Mouse (Mus musculus) embryonic fibroblast, embryonic 13.5 days (primary cell): ENCODE results near the gene Chrm1. TPM values are rescaled to one million over a fixed set of nuclear protein-coding genes. Genes with fewer than 3 reads are reported as not detected.
A peak's percentile ranks its signal among the peaks of the same experiment; 100 is the strongest.

Experiments
- H3K27ac ChIP-seq: 2 replicates; pipeline ENCODE4 v1.5.1; 2012; ENCODE audit warnings: low read length, control low read depth, inconsistent platforms; ENCODE audit not compliant: insufficient read depth
- H3K4me1 ChIP-seq: 2 replicates; pipeline ENCODE4 v1.6.1; 2011; ENCODE audit warnings: low read length; ENCODE audit not compliant: control insufficient read depth, insufficient read depth
- H3K4me3 ChIP-seq: 2 replicates; pipeline ENCODE4 v1.5.1; 2011; ENCODE audit warnings: mild to moderate bottlenecking, control low read depth, low read length; ENCODE audit not compliant: insufficient read depth
- CTCF ChIP-seq: IDR thresholded peaks from 2 replicates; pipeline ENCODE4 v1.5.1; 2011; ENCODE audit warnings: mild to moderate bottlenecking, control low read depth, low read length, moderate library complexity, borderline replicate concordance; ENCODE audit not compliant: insufficient read depth
- POLR2A ChIP-seq: IDR thresholded peaks from 2 replicates; pipeline ENCODE4 v1.6.1; 2011; ENCODE audit warnings: low read depth, mild to moderate bottlenecking, control low read depth, low read length, moderate library complexity
- polyA plus RNA-seq: library from polyadenylated mRNA; stranded (reverse); fragments of >200 nt; gene quantifications from 2 replicates; pipeline ENCODE4 v1.2.4, GENCODE M21; 2011; ENCODE audit warnings: low read depth; ENCODE audit not compliant: missing spikeins, insufficient read length

Gene Chrm1
- polyA plus RNA-seq, 1 experiment: not detected

DNA sequence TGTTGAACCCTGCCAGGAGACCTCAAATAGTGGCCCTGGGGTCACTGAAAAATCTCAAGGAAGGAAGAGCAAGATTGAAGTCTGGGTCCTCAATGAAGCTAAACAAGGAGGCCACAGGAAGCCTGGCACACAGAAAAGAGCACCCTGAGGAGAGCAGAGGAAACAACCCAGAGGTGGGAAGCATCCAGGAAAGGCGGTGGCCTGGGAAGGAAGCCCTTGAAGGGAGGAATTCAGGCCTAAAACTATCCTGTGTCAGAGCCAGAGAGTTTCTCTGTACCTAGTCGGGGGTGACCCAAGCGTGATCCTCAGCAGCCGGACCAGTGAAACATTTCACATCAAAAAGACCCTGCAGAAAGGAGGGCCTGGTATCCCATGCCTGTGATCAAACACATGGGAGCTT, 7.2 kb upstream of the Chrm1 start:
- TF ChIP-seq POLR2A: no peak
- no peak for TF ChIP-seq CTCF
- Histone ChIP-seq H3K4me3 (no peak overlapping the region), H3K4me1 (no peaks in the 10 kb centered on the region), H3K27ac (no peak overlapping the region)

DNA sequence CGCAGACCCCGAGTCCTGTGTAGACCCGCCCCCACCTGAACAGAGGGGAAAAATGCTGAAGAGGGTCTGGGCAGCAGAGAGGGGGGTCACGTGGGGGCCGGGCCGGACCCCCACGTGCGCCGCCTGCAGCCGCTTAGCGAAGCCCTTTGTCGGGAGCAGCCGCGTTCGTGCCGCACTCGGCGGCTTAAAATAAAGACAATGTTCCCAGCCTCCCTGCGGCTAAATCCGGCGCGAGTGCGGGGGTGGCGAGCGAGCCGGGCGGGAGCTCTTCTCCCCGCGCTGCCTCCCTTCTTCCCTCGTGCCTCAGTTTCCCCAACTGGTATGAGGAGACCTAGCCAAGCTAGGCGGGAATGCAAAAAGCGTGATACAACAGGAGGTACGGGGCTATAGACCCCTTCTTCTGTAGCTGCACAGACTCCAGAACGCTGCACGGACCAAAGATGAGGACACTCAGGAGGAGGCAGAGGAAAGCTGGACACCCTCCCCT, 1.7 kb upstream of the Chrm1 start:
- peak overlapping the region; percentile 41 for H3K4me3 ChIP-seq
- H3K27ac ChIP-seq: no peak overlapping the region
- H3K4me1 ChIP-seq: no peaks in the 10 kb centered on the region
- TF ChIP-seq POLR2A: no peak
- TF ChIP-seq CTCF: no peak

DNA sequence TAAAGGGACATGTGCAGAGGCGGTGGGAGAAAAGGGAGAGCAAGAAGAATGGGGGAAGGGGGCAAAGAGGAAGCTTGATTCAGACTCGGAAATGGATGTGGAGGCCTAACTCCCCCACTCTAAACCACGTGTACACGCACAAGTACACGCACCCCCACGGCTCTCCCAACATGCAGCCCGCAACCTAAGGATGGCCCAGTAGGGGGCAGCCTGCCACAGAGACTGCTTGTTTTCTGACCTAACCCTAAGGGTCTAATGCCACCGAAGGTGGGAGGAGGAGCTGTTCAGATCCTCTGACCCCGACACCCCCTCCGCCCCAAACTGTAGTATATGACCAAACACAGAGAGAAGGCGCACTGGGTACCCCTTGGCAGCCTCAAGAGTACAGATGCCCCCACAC, 1.3 kb upstream of the Chrm1 start:
- Histone ChIP-seq H3K4me3 (peak overlapping the region; percentile 41), H3K4me1 (no peaks in the 10 kb centered on the region), H3K27ac (no peak overlapping the region)
- TF ChIP-seq POLR2A (no peak), CTCF (peak; percentile 48; the same call in 1 of the 2 replicates)

DNA sequence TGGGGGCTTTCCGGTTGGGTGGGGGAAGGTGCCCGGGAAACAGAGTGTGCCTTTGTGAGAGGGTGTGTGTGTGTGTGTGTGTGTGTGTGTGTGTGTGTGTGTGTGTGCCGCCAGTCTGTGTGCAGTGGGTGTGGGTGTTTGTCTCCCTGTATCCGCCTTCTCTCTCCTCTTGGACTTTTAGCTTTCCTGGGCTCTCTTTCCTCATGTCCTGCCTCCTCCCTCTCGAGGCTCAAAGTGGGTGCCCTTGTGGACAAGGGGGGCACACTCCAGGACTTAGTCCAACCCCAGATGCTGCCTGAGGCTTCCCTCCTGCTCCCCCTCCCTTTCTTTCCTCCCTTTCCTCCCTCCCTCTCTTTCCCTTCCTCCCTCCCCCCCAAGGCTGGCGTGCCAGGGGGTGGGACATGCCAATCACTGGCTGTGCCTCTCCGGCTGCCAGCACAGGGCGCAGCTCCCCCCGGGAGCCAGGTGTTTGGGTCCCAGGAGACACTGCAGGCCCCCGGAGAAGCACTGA, 377 bp downstream of the Chrm1 start:
- H3K4me3 ChIP-seq: no peak overlapping the region
- no peaks in the 10 kb centered on the region for H3K4me1 ChIP-seq
- no peak overlapping the region for H3K27ac ChIP-seq
- TF ChIP-seq POLR2A (no peak), CTCF (no peak)

DNA sequence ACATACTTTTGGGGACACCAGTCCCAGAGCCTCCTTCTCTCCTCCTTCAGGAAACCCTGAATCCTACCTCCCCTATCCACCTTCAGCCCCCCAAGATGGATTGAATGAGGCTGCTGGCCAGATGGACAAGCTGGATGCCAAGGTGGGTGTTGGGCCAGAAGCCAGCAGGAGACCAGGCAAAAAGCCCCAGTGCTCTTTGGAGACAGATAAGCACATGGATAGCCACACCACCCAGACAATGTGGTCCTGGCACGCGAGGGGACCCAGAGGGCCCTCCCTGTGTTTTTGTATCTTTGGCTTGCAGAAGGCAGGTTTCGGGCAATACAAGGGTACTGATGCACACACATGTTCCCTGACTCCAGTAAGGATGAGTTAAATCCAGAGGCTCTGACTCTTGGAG, 1.3 kb downstream of the Chrm1 start:
- Histone ChIP-seq H3K4me3 (no peak overlapping the region), H3K27ac (no peak overlapping the region), H3K4me1 (no peaks in the 10 kb centered on the region)
- TF ChIP-seq CTCF (no peak), POLR2A (no peak)

DNA sequence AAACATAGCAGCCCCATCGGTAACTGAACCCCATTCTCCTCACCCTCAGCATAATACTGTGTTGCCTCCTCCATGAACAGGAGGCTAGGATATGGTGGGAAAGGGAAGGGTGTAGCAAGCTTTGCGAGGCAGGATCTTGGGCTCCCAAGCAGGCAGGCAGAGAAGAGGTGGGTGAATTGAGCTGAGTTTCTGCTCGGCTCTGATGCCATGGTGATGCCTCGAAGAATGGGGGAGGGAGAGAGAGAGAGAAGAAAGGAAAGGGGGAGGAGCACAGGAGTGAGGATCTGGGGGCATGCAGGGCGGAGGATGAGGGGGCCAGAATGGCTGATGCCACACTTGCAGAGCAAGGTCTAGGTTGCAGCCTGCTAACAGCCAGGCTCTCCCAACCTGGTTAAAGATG, 2.2 kb downstream of the Chrm1 start:
- no peak overlapping the region for H3K4me3 ChIP-seq
- H3K27ac ChIP-seq: no peak overlapping the region
- no peaks in the 10 kb centered on the region for H3K4me1 ChIP-seq
- TF ChIP-seq CTCF: no peak
- TF ChIP-seq POLR2A: no peak

DNA sequence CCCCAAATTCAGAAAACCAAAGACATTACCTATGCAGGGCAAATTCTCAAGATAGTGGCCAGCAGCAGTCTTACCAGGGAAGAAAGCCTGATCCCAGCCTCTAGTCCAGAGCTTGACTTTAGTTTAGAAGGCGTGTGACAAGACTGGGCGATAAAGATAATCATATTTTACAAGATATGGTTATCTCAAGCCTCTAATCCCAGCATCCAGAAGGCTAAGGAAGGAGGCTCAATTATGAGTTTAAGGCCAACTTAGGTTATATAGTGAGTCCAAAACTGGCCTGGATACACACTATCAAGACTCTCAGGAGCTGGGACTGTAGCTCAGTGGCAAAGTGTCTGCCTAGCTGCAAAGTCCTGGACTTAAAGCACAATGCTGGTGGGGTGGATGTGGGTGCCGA, 9.3 kb downstream of the Chrm1 start:
- Histone ChIP-seq H3K4me3 (no peak overlapping the region), H3K4me1 (no peaks in the 10 kb centered on the region), H3K27ac (no peak overlapping the region)
- TF ChIP-seq POLR2A (no peak), CTCF (no peak)

DNA sequence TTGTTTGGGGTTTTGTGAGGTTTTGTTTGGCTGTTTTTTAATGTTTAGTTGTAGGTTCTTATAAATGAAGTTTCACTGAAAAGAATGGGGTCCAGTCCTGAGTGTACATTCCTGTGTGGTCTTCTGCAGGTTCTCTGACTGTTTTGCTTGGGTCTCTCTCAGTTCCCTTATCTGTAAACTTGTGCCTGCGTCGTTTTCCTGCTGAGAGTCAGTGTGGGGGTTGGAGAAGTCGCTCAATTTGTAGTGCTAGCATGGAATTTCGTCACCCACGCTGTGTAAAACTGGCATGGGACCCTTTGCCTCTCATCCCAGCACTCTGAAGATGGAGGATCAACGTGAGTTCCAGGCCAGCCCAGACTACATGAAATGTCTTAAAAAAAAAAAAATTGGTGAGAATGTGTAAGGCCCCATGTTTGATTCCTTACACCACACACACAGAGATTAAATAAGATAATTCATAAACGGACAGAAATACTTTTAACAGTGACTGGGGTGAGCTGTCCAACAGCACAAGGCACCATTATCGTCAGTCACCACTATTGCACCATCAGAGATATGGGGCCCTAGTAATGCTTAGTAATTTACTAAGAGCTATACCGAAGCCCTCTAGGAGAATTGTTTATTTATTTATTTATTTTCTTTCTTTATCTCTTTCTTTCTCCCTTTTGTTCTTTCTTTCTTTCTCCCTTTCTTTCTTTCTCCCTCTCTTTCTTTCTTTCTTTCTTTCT, 9.9 kb downstream of the Chrm1 start:
- Histone ChIP-seq H3K4me3 (no peak overlapping the region), H3K4me1 (no peaks in the 10 kb centered on the region), H3K27ac (no peak overlapping the region)
- TF ChIP-seq CTCF: no peak
- TF ChIP-seq POLR2A: no peak

DNA sequence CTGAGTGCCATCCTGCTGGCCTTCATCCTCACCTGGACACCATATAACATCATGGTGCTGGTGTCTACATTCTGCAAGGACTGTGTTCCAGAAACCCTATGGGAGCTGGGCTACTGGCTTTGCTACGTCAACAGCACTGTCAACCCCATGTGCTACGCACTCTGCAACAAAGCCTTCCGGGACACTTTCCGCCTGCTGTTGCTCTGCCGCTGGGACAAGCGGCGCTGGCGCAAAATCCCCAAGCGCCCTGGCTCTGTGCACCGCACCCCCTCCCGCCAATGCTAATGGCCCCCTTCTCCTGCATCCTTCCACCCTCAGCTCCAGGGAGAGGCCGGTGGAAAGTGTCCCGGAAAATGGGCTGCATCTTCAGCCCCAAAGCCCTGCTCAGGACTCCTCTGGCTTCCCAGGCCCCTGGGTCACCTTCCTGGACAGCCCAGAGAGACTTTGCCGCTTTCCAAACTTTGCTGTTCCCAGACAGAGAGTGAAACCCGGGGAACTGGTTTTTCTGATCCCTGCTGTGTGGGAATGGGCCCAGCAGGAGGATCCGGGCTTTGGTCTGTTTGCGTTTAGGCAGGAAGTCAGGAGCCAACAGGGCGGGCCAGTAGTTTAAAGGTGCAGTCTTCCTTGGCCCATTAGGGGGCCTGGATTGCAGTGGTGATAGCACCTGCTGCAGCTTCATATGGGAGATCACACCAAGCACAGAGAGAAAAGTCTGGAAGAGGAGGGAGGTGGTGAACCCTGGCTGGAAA, 15.6 kb downstream of the Chrm1 start:
- Histone ChIP-seq H3K27ac (no peak overlapping the region), H3K4me3 (no peak overlapping the region)
- TF ChIP-seq CTCF (no peak), POLR2A (no peak)

DNA sequence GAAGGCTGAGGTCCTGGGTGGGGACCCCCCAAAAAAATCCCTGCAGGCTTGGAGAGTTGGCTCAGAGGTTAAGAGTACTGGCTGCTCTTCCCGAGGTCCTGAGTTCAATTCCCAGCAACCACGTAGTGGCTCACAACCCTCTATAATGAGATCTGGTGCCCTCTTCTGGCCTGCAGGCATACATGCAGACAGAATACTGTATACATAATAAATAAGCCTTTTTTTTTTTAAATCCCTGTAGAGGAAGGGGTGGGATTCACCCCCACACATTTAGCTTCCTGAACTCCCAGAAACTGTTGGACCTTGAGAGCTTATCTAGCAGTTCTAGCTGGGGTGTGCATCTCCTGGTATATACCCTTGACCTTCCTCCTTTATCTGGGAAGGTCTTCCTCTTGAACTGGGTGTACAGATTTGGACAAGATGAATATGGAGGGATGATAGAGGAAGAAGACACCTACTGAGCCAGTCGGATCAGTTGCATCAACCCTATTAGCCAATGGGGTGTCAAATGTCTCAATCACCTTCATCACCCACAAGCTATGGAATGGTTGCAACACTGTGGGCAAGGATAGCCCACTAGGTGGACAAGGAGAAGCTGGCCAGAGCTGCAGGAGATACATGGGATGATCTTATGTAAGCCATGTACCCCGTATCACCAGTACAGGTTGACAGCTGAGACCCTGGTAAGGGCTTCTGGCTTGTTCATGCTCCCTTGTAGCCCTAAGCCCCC, 18.2 kb downstream of the Chrm1 start:
- H3K4me3 ChIP-seq: no peak overlapping the region
- TF ChIP-seq POLR2A: no peak
- no peak for TF ChIP-seq CTCF
- no peaks in the 10 kb centered on the region for H3K4me1 ChIP-seq
- no peak overlapping the region for H3K27ac ChIP-seq

More for the DNA sequence above, 15.6 kb downstream of the Chrm1 start:
- no peaks in the 10 kb centered on the region for H3K4me1 ChIP-seq
